Mouse (Mus musculus) cerebellum, adult 2 months (tissue): ENCODE data around the gene Capn1. TPM values are rescaled to one million over a fixed set of nuclear protein-coding genes. Genes with fewer than 3 reads are reported as not detected.
A peak's percentile ranks its signal among the peaks of the same experiment; 100 is the strongest.

ENCODE experiments used
- DNase-seq, 2 experiments: peaks; one replicate each; pipeline ENCODE4 v3.0.0; 2021
- H3K27ac ChIP-seq: fragments of 200-500 bp; 2 replicates; pipeline ENCODE4 v1.5.1; 2012; ENCODE audit warnings: low read length, control low read depth, inconsistent platforms; ENCODE audit not compliant: insufficient read depth
- H3K27me3 ChIP-seq: fragments of 200-500 bp; 2 replicates; pipeline ENCODE4 v1.6.1; 2012; ENCODE audit warnings: inconsistent platforms, mild to moderate bottlenecking, low read length, moderate library complexity; ENCODE audit not compliant: control insufficient read depth, insufficient read depth
- H3K4me1 ChIP-seq: fragments of 200-500 bp; 2 replicates; pipeline ENCODE4 v1.6.1; 2011; ENCODE audit warnings: low read length; ENCODE audit not compliant: control insufficient read depth, insufficient read depth
- H3K4me3 ChIP-seq: fragments of 200-500 bp; replicated peaks from 2 replicates; pipeline ENCODE3; 2011; ENCODE audit warnings: mild to moderate bottlenecking, low read depth, low read length, control low read depth; ENCODE audit not compliant: insufficient read depth
- CTCF ChIP-seq: fragments of 200-500 bp; IDR thresholded peaks from 2 replicates; pipeline ENCODE4 v1.5.1; 2011; ENCODE audit warnings: low read depth, mild to moderate bottlenecking, control low read depth, low read length, moderate library complexity, borderline replicate concordance; ENCODE audit not compliant: insufficient read depth
- POLR2A ChIP-seq: fragments of 200-500 bp; IDR thresholded peaks from 2 replicates; pipeline ENCODE4 v1.6.1; 2011; ENCODE audit warnings: low read length, control low read depth, borderline replicate concordance; ENCODE audit not compliant: insufficient read depth
- WGBS: fragments of 180-500 bp; shearing (Covaris S2); methylation state at CpG from one replicate; pipeline ENCODE4 v1.1.7; 2018; 5-methylcytosine and 5-hydroxymethylcytosine counted together
- polyA plus RNA-seq: library from polyadenylated mRNA; depleted of rRNA; stranded (reverse); fragments of >200 nt; gene quantifications from 2 replicates; pipeline ENCODE4 v1.2.3, GENCODE M21; 2012

Capn1 gene
- polyA plus RNA-seq, 1 experiment = 27.0 TPM

DNA sequence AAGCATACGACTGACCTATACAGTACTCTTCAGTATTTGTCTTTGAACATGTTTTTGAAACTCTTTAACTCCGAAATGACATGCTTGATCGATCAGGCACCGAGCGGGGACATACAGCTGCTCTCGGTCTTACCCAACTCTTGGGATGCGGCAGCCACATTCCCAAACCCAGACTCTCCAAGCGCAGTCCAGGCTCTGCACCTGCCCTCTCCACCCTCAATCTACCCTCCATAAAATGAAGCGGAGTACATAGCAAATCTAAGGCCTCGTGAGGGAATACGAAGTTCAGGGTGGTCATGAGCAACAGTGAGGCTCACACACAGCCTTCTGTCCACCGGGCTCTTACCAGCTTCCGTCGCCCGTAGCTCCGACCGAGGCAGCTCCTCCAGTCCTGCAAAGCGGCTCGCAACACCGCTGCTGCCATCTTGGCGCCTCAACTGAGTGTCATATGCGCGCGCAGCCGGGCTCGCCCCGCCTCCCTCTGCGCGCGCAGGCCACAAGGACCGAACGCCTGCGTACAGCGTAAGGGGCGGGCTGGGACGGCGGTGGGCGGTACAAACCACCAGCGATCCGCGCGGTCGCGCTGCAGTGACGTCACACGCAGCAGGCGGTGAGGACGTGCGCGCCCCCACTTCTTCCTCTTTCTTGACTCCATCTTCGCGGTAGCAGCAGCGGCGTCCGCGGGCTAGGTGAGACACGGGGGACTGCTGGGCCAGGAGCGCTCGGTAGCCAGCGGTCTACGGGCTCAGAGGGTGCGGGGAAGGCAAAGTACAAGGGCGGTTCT is 41.8 kb upstream of the Capn1 start, which contains the start of the genes Mrpl49 and Fau:
Gene Mrpl49 (minus strand): TSS at position 473 of the 784 bp plus-strand sequence.
Gene Fau (plus strand): TSS at position 532 of the 784 bp plus-strand sequence.
- peak within 1 kb of the TSS; percentile 63 for H3K27ac ChIP-seq
- peaks cover 12% of the 10 kb centered on the region for H3K4me1 ChIP-seq
- peak within 1 kb of the TSS; percentile 90 for H3K4me3 ChIP-seq
- no peaks in the 10 kb centered on the region for H3K27me3 ChIP-seq
- TF ChIP-seq POLR2A = peak; percentile 99
- no peak for TF ChIP-seq CTCF
- WGBS = under 1% methylated on average over 62 of the region's 63 CpGs
- peak; percentile 98 to 99 for DNase-seq

DNA sequence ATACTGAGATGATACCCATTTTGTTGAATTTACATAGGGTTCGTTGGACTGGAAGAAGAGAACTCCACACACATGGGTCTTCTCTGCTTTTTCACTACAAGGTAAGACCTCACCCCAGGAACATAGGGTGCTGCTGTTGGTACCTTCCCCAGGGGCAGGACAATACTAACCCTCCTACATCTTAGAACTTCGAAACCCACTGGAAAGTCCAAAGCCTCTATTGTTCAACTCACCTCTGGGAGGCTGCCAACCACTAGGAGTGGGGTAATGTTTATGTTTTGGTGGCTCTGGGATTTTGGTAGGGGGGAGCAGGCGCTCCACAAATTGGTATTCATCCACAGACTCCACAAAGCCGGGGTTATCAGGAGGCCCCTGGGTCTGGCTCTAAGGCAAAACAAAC is 41.0 kb upstream of the Capn1 start:
- no peak for TF ChIP-seq CTCF
- TF ChIP-seq POLR2A = no peak
- 34% methylated on average over 4 of the region's 4 CpGs for WGBS

DNA sequence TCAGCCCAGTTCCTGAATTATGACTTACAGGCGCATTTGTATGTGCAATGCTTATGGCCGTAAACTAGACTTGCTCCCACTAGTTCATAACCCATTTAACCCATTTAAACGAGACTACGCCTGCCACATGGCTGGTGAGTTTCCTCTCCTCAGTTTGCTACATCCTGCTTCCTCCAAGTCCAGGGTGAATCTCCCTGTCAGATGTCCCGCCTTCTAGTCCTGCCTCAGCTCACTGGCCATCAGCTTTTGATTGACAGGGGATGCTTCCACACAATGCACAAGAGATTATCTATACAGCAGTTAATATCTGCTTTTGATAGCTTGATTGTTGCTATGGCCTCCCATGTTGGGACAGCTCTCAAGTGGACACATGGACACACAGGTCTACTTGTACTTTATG is 38.6 kb upstream of the Capn1 start:
- 78% methylated on average over 5 of the region's 5 CpGs for WGBS
- TF ChIP-seq POLR2A = no peak
- TF ChIP-seq CTCF = no peak
- H3K4me3 ChIP-seq = no peak overlapping the region
- H3K4me1 ChIP-seq = peaks cover 4% of the 10 kb centered on the region
- H3K27ac ChIP-seq = no peak overlapping the region
- H3K27me3 ChIP-seq = no peaks in the 10 kb centered on the region
- DNase-seq = no peak

More for the DNA sequence above, 41.0 kb upstream of the Capn1 start:
- Histone ChIP-seq H3K27ac (no peak overlapping the region), H3K4me1 (peaks cover 7% of the 10 kb centered on the region; the same call in 1 of the 2 replicates), H3K4me3 (no peak overlapping the region), H3K27me3 (no peaks in the 10 kb centered on the region)
- peak; percentile 14 to 15 for DNase-seq

DNA sequence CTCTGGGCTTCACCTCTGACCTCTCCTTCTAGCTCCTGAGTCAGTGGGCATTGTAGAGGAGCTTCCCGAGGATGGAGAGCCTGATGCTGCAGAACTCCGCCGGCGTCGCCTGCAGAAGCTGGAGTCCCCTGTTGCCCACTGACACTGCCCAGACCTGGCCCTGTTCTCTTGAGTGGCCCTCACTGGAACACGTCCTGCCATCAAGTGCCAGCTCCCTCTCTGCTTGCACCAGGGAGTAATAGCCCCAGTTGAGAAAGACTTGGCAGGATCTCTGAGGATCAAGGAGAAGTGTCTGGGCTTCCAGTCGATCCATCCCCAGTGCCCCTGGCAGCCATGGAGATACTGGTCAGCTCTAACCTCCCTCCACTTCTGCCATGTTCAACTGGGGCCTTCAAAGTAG is 36.8 kb upstream of the Capn1 start:
- H3K4me1 ChIP-seq = no peaks in the 10 kb centered on the region; the same call in 1 of the 2 replicates

DNA sequence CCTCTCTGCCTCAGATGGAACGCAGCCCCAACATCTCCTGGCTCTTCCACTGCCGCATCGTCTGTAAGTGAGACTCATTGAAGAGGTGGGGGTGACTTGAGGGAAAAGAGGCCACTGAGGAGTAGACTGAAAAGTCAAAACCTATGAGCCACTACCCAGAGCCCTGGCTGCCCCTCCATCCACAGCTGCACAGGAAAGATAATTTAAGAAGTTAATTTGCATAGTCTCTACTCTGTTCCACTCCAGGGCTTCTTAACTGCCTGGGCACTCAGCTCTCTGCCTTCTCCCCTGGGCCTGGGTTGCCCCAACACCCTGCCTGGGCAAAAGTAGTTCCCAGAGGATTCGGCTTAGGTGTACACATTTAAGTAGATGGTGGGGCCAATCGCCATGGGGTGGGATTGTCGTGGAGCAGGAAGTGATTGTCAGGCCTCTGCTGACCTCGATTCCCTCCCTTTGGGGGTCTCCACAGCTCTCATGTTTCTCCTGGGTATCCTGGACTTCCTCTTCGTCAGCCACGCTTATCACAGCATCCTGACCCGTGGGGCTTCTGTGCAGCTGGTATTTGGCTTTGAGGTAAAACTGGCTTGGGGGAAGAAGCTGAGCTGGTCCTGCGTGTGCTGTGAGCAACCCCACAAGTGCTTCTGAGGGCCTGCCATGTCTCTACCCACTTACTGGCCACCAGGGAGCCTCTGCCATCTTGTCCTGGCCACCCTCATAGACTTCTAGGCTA is 33.1 kb upstream of the Capn1 start:
- H3K27me3 ChIP-seq = no peaks in the 10 kb centered on the region
- no peak overlapping the region for H3K4me3 ChIP-seq
- 85% methylated on average over 11 of the region's 11 CpGs for WGBS
- H3K4me1 ChIP-seq = no peaks in the 10 kb centered on the region; the same call in 1 of the 2 replicates
- no peak overlapping the region for H3K27ac ChIP-seq
- no peak for DNase-seq
- TF ChIP-seq POLR2A (no peak), CTCF (no peak)

More for the DNA sequence above, 36.8 kb upstream of the Capn1 start:
- WGBS = 71% methylated on average over 7 of the region's 7 CpGs
- Histone ChIP-seq H3K27ac (no peak overlapping the region), H3K27me3 (no peaks in the 10 kb centered on the region), H3K4me3 (no peak overlapping the region)
- TF ChIP-seq CTCF (no peak), POLR2A (no peak)
- DNase-seq = no peak

DNA sequence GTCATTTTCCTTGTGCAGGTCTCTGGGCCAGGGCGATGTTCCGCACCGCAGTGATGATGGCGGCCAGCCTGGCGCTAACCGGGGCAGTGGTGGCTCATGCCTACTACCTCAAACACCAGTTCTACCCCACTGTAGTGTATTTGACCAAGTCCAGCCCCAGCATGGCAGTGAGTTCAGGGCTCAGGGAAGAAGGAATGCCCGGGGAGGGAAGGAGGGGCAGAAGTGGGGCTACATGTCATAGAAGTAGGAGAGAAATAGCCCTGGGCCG is 32.1 kb upstream of the Capn1 start:
- 67% methylated on average over 8 of the region's 8 CpGs for WGBS
- Histone ChIP-seq H3K27ac (no peak overlapping the region), H3K4me1 (no peaks in the 10 kb centered on the region; the same call in 1 of the 2 replicates), H3K27me3 (no peaks in the 10 kb centered on the region), H3K4me3 (peak overlapping the region; percentile 87)
- TF ChIP-seq CTCF (no peak), POLR2A (no peak)
- DNase-seq = peak in 1 of 2 experiments; percentile 27

DNA sequence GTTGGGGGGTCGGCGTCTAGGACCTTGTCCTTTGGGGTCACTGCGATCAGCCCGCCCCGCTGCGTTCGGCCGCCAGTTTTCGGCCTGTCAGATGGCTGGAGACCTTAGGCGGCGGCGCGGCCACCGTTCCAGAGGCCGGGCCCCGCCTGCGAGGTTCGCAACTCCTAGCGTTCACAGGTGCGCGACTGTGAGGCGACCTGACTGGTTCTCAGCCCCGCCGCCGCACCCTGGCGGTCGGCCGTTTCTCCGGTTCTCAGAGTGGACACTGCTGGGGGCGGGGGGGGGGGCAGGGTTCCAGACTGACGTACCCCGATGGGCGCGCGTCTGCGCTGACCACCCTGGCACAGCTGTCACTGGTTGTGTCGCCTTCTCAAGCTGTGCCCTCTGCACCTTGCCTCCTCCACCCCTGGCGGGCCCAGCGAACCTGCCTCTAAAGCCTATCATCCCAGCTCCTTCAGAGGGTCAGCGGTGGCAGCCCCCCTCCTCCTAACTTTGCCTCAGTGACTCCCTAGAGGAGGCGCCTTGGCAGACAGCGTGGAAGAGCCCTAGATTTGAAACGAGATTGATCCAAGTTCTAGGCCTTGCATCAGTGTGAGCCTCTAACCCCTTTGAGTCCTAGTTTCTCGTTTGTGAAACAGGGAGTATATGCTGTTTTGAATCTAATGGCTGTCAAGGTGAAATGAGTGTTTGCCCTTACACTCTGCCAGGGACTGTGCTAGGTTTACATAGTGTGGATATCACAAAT is 31.6 kb upstream of the Capn1 start:
- Histone ChIP-seq H3K27ac (peak overlapping the region; percentile 64; the same call in 1 of the 2 replicates), H3K4me1 (no peaks in the 10 kb centered on the region; the same call in 1 of the 2 replicates), H3K27me3 (no peaks in the 10 kb centered on the region), H3K4me3 (peak overlapping the region; percentile 87)
- TF ChIP-seq POLR2A (no peak), CTCF (no peak)
- DNase-seq = no peak
- 1% methylated on average over 41 of the region's 44 CpGs for WGBS
